Mouse (Mus musculus) forebrain, embryonic 10.5 days (tissue): ENCODE results near the gene Frrs1l. TPM values are rescaled to one million over a fixed set of nuclear protein-coding genes. Genes with fewer than 3 reads are reported as not detected.

Experiments used
- DNase-seq: peaks from one replicate; pipeline ENCODE4 v3.0.0-alpha.2; 2017; ENCODE audit warnings: low spot score; ENCODE audit errors: extremely low spot score
- H3K27ac ChIP-seq: fragments of 300-500 bp; sonication (generic); 2 replicates; pipeline ENCODE4 v1.5.1; 2016; ENCODE audit warnings: mild to moderate bottlenecking
- H3K27me3 ChIP-seq: fragments of 300-500 bp; sonication (generic); 2 replicates; pipeline ENCODE4 v1.6.1; 2016; ENCODE audit warnings: mild to moderate bottlenecking; ENCODE audit not compliant: poor library complexity, severe bottlenecking
- H3K36me3 ChIP-seq: fragments of 300-500 bp; sonication (generic); replicated peaks from 2 replicates; pipeline ENCODE4 v1.6.1; 2016; ENCODE audit warnings: mild to moderate bottlenecking, moderate library complexity
- H3K4me1 ChIP-seq: fragments of 300-500 bp; sonication (generic); 2 replicates; pipeline ENCODE4 v1.6.1; 2016
- H3K4me3 ChIP-seq: fragments of 300-500 bp; sonication (generic); 2 replicates; pipeline ENCODE4 v1.5.1; 2016; ENCODE audit warnings: mild to moderate bottlenecking, moderate library complexity
- H3K9me3 ChIP-seq: fragments of 300-500 bp; sonication (generic); 2 replicates; pipeline ENCODE4 v1.6.1; 2016; ENCODE audit warnings: mild to moderate bottlenecking, moderate library complexity
- WGBS: fragments of 180-500 bp; shearing (Covaris S2); methylation state at CpG from one replicate; pipeline ENCODE4 v1.1.7; 2016; 5-methylcytosine and 5-hydroxymethylcytosine counted together
- polyA plus RNA-seq: library from polyadenylated mRNA; unstranded; fragments of >200 nt; fragmentation: Nextera tagmentation; extraction: Ambion mirVana; gene quantifications from 2 replicates; pipeline ENCODE4 v1.2.1, GENCODE M21; 2016

Gene Frrs1l
- 1.4 and 1.5 TPM in 2 replicates for polyA plus RNA-seq

- Histone ChIP-seq H3K9me3 (0 out of 2 replicates have a peak, but pooled peaks cover 3% of the 10 kb centered on the region), H3K4me1 (peaks cover 16% of the 10 kb centered on the region), H3K27ac (peak within 1 kb of the TSS; percentile 84), H3K4me3 (peak within 1 kb of the TSS; percentile 75), H3K36me3 (no peaks in the 10 kb centered on the region), H3K27me3 (peaks cover 62% of the 10 kb centered on the region)
- peak; percentile 21 for DNase-seq
- WGBS, result under 1% methylated on average over 44 of the region's 44 CpGs
Observed at GRCm38 (mm10) chr4:56990215-56990584, at the start of gene Frrs1l. Gene Frrs1l, minus strand, starts transcription at chr4:56990391.

GRCm38 (mm10) chr4:57039127-57040031 lies 49.2 kb upstream of the Frrs1l start:
- H3K4me1 ChIP-seq, result peaks cover 19% of the 10 kb centered on the region
- peak overlapping the region; percentile 75 for H3K27ac ChIP-seq
- peak overlapping the region; percentile 50 for H3K4me3 ChIP-seq
- H3K27me3 ChIP-seq, result peaks cover 30% of the 10 kb centered on the region
- no peaks in the 10 kb centered on the region for H3K36me3 ChIP-seq
- 14% methylated on average over 23 of the region's 23 CpGs for WGBS
- peaks cover 4% of the 10 kb centered on the region; the same call in 1 of the 2 replicates for H3K9me3 ChIP-seq
- DNase-seq, result peak; percentile 27

- 79% methylated on average over 7 of the region's 7 CpGs for WGBS
- no peak for DNase-seq
- Histone ChIP-seq H3K27me3 (peaks cover 30% of the 10 kb centered on the region), H3K4me1 (peaks cover 19% of the 10 kb centered on the region), H3K9me3 (peaks cover 4% of the 10 kb centered on the region; the same call in 1 of the 2 replicates), H3K36me3 (no peaks in the 10 kb centered on the region), H3K27ac (no peak overlapping the region), H3K4me3 (no peak overlapping the region)
Observed at GRCm38 (mm10) chr4:57037554-57037953, 47.4 kb upstream of the Frrs1l start.

- Histone ChIP-seq H3K27ac (no peak overlapping the region), H3K4me3 (no peak overlapping the region), H3K36me3 (no peaks in the 10 kb centered on the region), H3K4me1 (peaks cover 5% of the 10 kb centered on the region), H3K9me3 (no peaks in the 10 kb centered on the region), H3K27me3 (peaks cover 17% of the 10 kb centered on the region)
- DNase-seq, result no peak
- WGBS, result 82% methylated on average over 5 of the region's 5 CpGs
Observed at GRCm38 (mm10) chr4:57034169-57034568, 44.0 kb upstream of the Frrs1l start.

GRCm38 (mm10) chr4:57031440-57031839 lies 41.2 kb upstream of the Frrs1l start:
- Histone ChIP-seq H3K9me3 (no peaks in the 10 kb centered on the region), H3K27ac (no peak overlapping the region), H3K4me1 (no peaks in the 10 kb centered on the region), H3K4me3 (no peak overlapping the region), H3K27me3 (no peaks in the 10 kb centered on the region), H3K36me3 (no peaks in the 10 kb centered on the region)
- WGBS, result 88% methylated on average over 4 of the region's 4 CpGs
- DNase-seq, result no peak

GRCm38 (mm10) chr4:57027954-57028353 lies 37.8 kb upstream of the Frrs1l start:
- 78% methylated on average over 10 of the region's 10 CpGs for WGBS
- Histone ChIP-seq H3K27me3 (no peaks in the 10 kb centered on the region), H3K36me3 (no peaks in the 10 kb centered on the region), H3K4me3 (no peak overlapping the region), H3K9me3 (no peaks in the 10 kb centered on the region), H3K27ac (no peak overlapping the region), H3K4me1 (no peaks in the 10 kb centered on the region; the same call in 1 of the 2 replicates)
- no peak for DNase-seq

- 87% methylated on average over 3 of the region's 3 CpGs for WGBS
- no peaks in the 10 kb centered on the region for H3K27me3 ChIP-seq
- H3K27ac ChIP-seq, result 0 out of 2 replicates have a peak overlapping the region, but pooled peaks have one; percentile 20
Observed at GRCm38 (mm10) chr4:57023527-57023926, 33.3 kb upstream of the Frrs1l start.

GRCm38 (mm10) chr4:57021288-57021687 lies 31.1 kb upstream of the Frrs1l start:
- H3K27ac ChIP-seq, result no peak overlapping the region
- H3K9me3 ChIP-seq, result no peaks in the 10 kb centered on the region
- H3K36me3 ChIP-seq, result no peaks in the 10 kb centered on the region
- 91% methylated on average over 3 of the region's 3 CpGs for WGBS
- no peak for DNase-seq
- no peak overlapping the region for H3K4me3 ChIP-seq
- peaks cover 9% of the 10 kb centered on the region for H3K27me3 ChIP-seq
- peaks cover 6% of the 10 kb centered on the region; the same call in 1 of the 2 replicates for H3K4me1 ChIP-seq

More at GRCm38 (mm10) chr4:57023527-57023926, 33.3 kb upstream of the Frrs1l start:
- H3K4me3 ChIP-seq, result no peak overlapping the region
- H3K9me3 ChIP-seq, result no peaks in the 10 kb centered on the region
- H3K36me3 ChIP-seq, result no peaks in the 10 kb centered on the region
- no peaks in the 10 kb centered on the region; the same call in 1 of the 2 replicates for H3K4me1 ChIP-seq
- DNase-seq, result no peak

GRCm38 (mm10) chr4:57017229-57017628 lies 27.0 kb upstream of the Frrs1l start:
- 30% methylated on average over 5 of the region's 5 CpGs for WGBS
- Histone ChIP-seq H3K27me3 (peaks cover 25% of the 10 kb centered on the region), H3K4me1 (peaks cover 6% of the 10 kb centered on the region; the same call in 1 of the 2 replicates), H3K9me3 (no peaks in the 10 kb centered on the region), H3K27ac (no peak overlapping the region), H3K36me3 (no peaks in the 10 kb centered on the region), H3K4me3 (no peak overlapping the region)
- peak; percentile 75 for DNase-seq

- peaks cover 30% of the 10 kb centered on the region for H3K27me3 ChIP-seq
- DNase-seq, result no peak
- H3K36me3 ChIP-seq, result no peaks in the 10 kb centered on the region
- WGBS, result 57% methylated on average over 18 of the region's 18 CpGs
- no peaks in the 10 kb centered on the region for H3K9me3 ChIP-seq
- H3K4me1 ChIP-seq, result peaks cover 6% of the 10 kb centered on the region; the same call in 1 of the 2 replicates
- H3K27ac ChIP-seq, result no peak overlapping the region
- no peak overlapping the region for H3K4me3 ChIP-seq
Observed at GRCm38 (mm10) chr4:57016366-57017171, 26.4 kb upstream of the Frrs1l start.

GRCm38 (mm10) chr4:57015032-57015431 lies 24.8 kb upstream of the Frrs1l start:
- 94% methylated on average over 5 of the region's 5 CpGs for WGBS
- no peak for DNase-seq
- Histone ChIP-seq H3K27ac (no peak overlapping the region), H3K4me3 (no peak overlapping the region), H3K4me1 (peaks cover 12% of the 10 kb centered on the region), H3K9me3 (no peaks in the 10 kb centered on the region), H3K36me3 (no peaks in the 10 kb centered on the region), H3K27me3 (peaks cover 44% of the 10 kb centered on the region)

GRCm38 (mm10) chr4:57011454-57012046 lies 21.4 kb upstream of the Frrs1l start:
- Histone ChIP-seq H3K36me3 (no peaks in the 10 kb centered on the region), H3K4me3 (no peak overlapping the region), H3K27ac (no peak overlapping the region), H3K9me3 (no peaks in the 10 kb centered on the region), H3K27me3 (peaks cover 42% of the 10 kb centered on the region), H3K4me1 (peaks cover 9% of the 10 kb centered on the region)
- WGBS, result 62% methylated on average over 8 of the region's 8 CpGs
- no peak for DNase-seq
